Mouse (Mus musculus) ES-E14 (cell line): Measurements from ENCODE around the gene Dtnb. TPM values are rescaled to one million over a fixed set of nuclear protein-coding genes. Genes with fewer than 3 reads are reported as not detected.

ENCODE experiments used
- DNase-seq: peaks from one replicate; pipeline ENCODE4 v3.0.0-alpha.2; 2013; ENCODE audit warnings: low read depth, low spot score
- H3K27ac ChIP-seq: 2 replicates; pipeline ENCODE4 v1.5.1; 2012; ENCODE audit warnings: low read depth, mild to moderate bottlenecking, low read length, moderate library complexity, mixed read lengths; ENCODE audit not compliant: poor library complexity, insufficient read depth, severe bottlenecking
- H3K36me3 ChIP-seq: 2 replicates; pipeline ENCODE4 v1.6.1; 2012; ENCODE audit warnings: mild to moderate bottlenecking, low read length, moderate library complexity, mixed read lengths; ENCODE audit not compliant: control insufficient read depth, poor library complexity, insufficient read depth, severe bottlenecking
- H3K4me1 ChIP-seq, 2 experiments: fragments of 150-350 bp in 1 of 2; sonication (generic) in 1 of 2; 2 replicates each; pipeline ENCODE4 v1.6.1; 2012; ENCODE audit warnings: low read length in 2 of 2, mild to moderate bottlenecking in 1 of 2, mixed read lengths in 1 of 2; ENCODE audit not compliant: control insufficient read depth in 2 of 2, insufficient read depth in 2 of 2, poor library complexity in 1 of 2
- H3K4me3 ChIP-seq, 2 experiments: fragments of 150-350 bp in 1 of 2; sonication (generic) in 1 of 2; 2 replicates each; pipeline ENCODE4 v1.5.1; 2012; ENCODE audit warnings: low read length in 2 of 2, low read depth in 1 of 2, mild to moderate bottlenecking in 1 of 2, mixed read lengths in 1 of 2; ENCODE audit not compliant: insufficient read depth in 1 of 2, poor library complexity in 1 of 2, severe bottlenecking in 1 of 2
- H3K9ac ChIP-seq: 2 replicates; pipeline ENCODE4 v1.6.1; 2012; ENCODE audit warnings: low read depth, mild to moderate bottlenecking, low read length, mixed read lengths; ENCODE audit not compliant: poor library complexity, insufficient read depth, severe bottlenecking
- H3K9me3 ChIP-seq: fragments of 150-350 bp; sonication (generic); 2 replicates; pipeline ENCODE4 v1.6.1; 2012; ENCODE audit warnings: low read depth, mild to moderate bottlenecking, low read length; ENCODE audit not compliant: control insufficient read depth, insufficient read depth
- CHD2 ChIP-seq: IDR thresholded peaks from 2 replicates; pipeline ENCODE4 v1.6.1; 2014; ENCODE audit warnings: mild to moderate bottlenecking, low read depth, low read length, inconsistent platforms
- HCFC1 ChIP-seq: IDR thresholded peaks from 2 replicates; pipeline ENCODE4 v1.6.1; 2012; ENCODE audit warnings: low read length, inconsistent platforms, borderline replicate concordance; ENCODE audit not compliant: insufficient read depth
- MAFK ChIP-seq: IDR thresholded peaks from 2 replicates; pipeline ENCODE4 v1.6.1; 2014; ENCODE audit warnings: mild to moderate bottlenecking, low read depth, low read length, inconsistent platforms; ENCODE audit not compliant: insufficient read depth
- ZC3H11A ChIP-seq: IDR thresholded peaks from 2 replicates; pipeline ENCODE4 v1.6.1; 2012; ENCODE audit warnings: low read depth, mild to moderate bottlenecking, inconsistent platforms, low read length, borderline replicate concordance
- ZNF384 ChIP-seq: IDR thresholded peaks from 2 replicates; pipeline ENCODE4 v1.6.1; 2012; ENCODE audit warnings: low read depth, low read length, inconsistent platforms
- in situ Hi-C, 2 experiments: fragments of 600-800 bp; cut with MboI; formaldehyde crosslinking; loops; one replicate each; pipeline ENCODE4 v1.15.1; 2025; ENCODE audit warnings: low sequenced_read_pairs in 2 of 2, inconsistent platforms in 1 of 2; ENCODE audit not compliant: unreplicated experiment in 2 of 2
- total RNA-seq: library from RNA; depleted of rRNA; stranded (reverse); fragments of 300-350 nt; gene quantifications from 2 replicates; pipeline ENCODE4 v1.2.3, GENCODE M21; 2012

The Dtnb gene
- total RNA-seq, 1 experiment, result 31.2 TPM

DNA sequence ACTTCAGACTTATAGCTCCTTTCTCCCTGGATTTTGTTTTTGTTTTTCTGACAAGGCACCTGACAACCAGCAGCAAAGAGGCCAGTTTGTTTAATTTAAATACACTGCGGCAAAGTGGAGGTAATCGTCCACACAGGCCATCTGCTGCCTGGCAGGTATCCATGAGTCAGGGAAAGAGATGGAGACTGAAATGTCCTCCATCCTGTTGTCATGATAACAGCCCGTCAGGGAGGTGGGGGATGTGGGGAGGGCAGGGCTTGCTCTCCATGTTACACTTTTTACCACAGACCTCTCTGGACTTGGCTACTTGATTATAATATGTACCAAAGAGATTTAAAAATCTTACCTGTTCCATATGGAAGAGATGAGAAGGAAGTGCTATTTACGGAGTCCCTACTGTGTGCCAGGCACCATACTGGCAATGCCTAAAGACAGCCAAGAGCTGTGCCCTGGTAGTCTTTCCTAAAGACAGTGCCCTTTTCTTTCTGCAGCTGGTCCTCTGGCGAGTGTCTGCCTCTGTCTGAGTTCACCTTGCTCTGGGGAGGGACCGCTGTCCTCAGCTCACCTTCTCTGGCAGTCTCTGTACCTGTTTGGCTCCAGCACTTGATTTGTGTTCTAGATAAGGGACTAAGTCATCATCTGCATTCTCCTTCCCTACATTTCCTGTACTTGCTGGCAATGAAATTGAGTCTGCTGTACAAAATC, 189.6 kb downstream of the Dtnb start:
- Histone ChIP-seq H3K9ac (no peak overlapping the region), H3K4me3 (no peak overlapping the region), H3K27ac (no peak overlapping the region), H3K9me3 (no peaks in the 10 kb centered on the region), H3K36me3 (no peaks in the 10 kb centered on the region; the same call in 1 of the 2 replicates), H3K4me1 (no peaks in the 10 kb centered on the region)
- in situ Hi-C loops, result no loop called here
- no peak for DNase-seq
- no peak for TF ChIP-seq ZNF384
- TF ChIP-seq CHD2, result no peak
- no peak for TF ChIP-seq HCFC1
- no peak for TF ChIP-seq MAFK
- TF ChIP-seq ZC3H11A, result no peak

DNA sequence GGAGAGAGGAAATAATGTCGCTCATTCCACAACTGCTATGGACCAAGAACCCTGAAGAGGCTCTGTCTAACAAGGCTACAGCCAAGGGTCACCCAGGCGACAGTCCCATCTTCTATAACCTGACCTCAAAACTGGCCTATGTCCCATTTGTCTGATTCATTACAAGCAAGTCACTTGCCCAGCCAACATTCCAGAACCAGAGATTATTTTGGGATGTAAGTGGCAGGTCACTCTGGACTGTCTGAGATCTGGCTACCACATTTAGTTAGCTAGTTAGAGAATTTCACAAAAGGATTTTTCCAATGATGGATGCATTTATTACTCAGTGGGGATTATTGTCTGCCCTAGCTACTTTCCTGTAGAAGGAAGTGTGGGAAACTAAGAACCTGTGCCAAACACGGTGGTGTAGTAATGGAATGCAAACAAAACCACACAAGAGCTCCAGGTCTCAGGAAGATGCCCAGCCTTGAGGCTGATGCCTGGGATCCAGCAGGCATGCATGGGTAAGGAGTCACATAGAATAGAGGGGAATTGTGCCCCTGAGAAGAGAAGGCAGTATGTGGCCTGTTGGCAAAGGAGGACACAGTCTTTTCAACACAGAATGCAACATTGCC, 192.1 kb downstream of the Dtnb start:
- no peaks in the 10 kb centered on the region for H3K9me3 ChIP-seq
- TF ChIP-seq CHD2 (no peak), ZC3H11A (no peak), HCFC1 (no peak), ZNF384 (no peak), MAFK (no peak)
- no peaks in the 10 kb centered on the region for H3K4me1 ChIP-seq
- no peak for DNase-seq
- no peak overlapping the region for H3K4me3 ChIP-seq
- no peak overlapping the region for H3K27ac ChIP-seq
- no peak overlapping the region for H3K9ac ChIP-seq
- in situ Hi-C loops, result no loop called here
- H3K36me3 ChIP-seq, result no peaks in the 10 kb centered on the region; the same call in 1 of the 2 replicates

DNA sequence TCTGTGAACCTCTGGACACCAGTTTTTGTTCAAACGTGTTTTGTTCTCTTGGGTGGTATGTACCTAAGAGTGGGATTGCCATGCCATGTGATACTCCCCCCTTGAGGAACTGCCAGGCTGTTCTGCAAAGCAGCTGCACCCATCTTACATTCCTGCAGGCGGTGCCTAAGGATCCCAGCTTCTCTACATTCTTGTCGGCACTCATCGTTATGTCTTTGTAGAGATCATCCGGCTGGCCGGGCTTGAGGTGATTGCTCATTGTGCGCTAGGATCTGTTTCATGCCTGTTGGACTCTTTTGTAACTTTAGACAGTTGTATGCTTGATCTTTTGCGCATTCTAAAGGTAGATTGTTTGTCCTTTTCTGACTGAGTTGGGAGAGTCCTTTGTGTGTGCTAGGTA, 195.2 kb downstream of the Dtnb start:
- H3K9ac ChIP-seq, result no peak overlapping the region
- no peak overlapping the region for H3K27ac ChIP-seq
- H3K4me1 ChIP-seq, result no peaks in the 10 kb centered on the region
- H3K4me3 ChIP-seq, result no peak overlapping the region
- no peak for DNase-seq
- in situ Hi-C loops, result no loop called here
- no peaks in the 10 kb centered on the region; the same call in 1 of the 2 replicates for H3K36me3 ChIP-seq
- TF ChIP-seq ZNF384, result no peak
- TF ChIP-seq MAFK, result no peak
- H3K9me3 ChIP-seq, result no peaks in the 10 kb centered on the region

DNA sequence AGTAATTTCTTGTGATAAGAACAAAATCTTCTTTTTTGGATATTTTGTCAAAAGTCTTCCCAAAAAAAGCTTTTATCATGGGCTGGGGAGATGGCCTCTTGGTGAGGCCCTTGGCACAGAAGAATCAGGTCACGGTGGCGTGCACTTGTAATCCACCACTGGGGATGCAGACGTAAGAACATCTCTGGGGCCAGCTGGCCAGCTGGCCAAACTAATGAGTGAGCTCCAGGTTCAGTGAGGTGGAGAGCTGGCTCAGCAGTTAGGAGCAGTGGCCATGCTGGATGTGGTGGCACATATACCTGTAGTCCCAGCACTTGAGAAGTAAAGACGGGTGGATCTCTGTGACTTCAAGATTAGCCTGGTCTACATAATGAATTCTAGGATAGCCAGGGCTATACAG, 196.2 kb downstream of the Dtnb start:
- H3K4me3 ChIP-seq, result no peak overlapping the region
- no peaks in the 10 kb centered on the region for H3K4me1 ChIP-seq
- in situ Hi-C loops, result no loop called here
- no peak overlapping the region for H3K27ac ChIP-seq
- H3K9ac ChIP-seq, result no peak overlapping the region
- no peak for DNase-seq
- TF ChIP-seq ZNF384, result no peak
- TF ChIP-seq ZC3H11A, result no peak
- no peak for TF ChIP-seq CHD2
- no peak for TF ChIP-seq MAFK
- no peak for TF ChIP-seq HCFC1
- H3K36me3 ChIP-seq, result peaks cover 2% of the 10 kb centered on the region; the same call in 1 of the 2 replicates
- H3K9me3 ChIP-seq, result no peaks in the 10 kb centered on the region

DNA sequence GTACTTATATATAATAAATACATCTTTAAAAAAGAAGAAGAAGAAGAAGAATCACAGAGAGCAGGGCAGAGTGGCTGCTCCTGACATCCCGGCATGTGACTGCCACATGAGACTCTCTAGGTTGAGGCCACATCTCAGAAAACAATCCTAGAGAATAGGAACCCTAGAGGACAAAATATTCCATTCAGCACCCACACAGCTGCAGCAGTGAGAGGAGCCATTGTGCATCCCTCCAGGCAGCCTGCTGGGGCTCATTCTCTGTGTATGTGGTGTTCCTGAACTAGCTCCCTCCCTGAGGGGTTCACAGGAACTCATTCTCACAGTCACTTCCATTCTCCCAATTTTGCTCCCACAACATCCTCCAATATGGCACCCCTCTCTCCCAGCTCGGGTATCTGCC, 198.4 kb downstream of the Dtnb start:
- in situ Hi-C loops, result no loop called here
- Histone ChIP-seq H3K36me3 (peaks cover 4% of the 10 kb centered on the region; the same call in 1 of the 2 replicates), H3K27ac (no peak overlapping the region), H3K9me3 (no peaks in the 10 kb centered on the region), H3K4me1 (no peaks in the 10 kb centered on the region), H3K9ac (no peak overlapping the region), H3K4me3 (no peak overlapping the region)
- DNase-seq, result no peak
- TF ChIP-seq MAFK (no peak), CHD2 (no peak), ZC3H11A (no peak), ZNF384 (no peak)
